Mouse (Mus musculus) heart, embryonic 14.5 days (tissue): ENCODE measurements around the gene Serpina3k. TPM values are rescaled to one million over a fixed set of nuclear protein-coding genes. Genes with fewer than 3 reads are reported as not detected.
"Not testable (repeated sequence)": the region's sequence is repeated elsewhere in the genome, so short reads cannot be mapped to it uniquely, and the experiment has no call there.

Source experiments
- ATAC-seq: fragments of 200-750 bp; cut with Nextera tagmentation; 2 replicates; pipeline ENCODE4 v1.8.0; 2017; ENCODE audit warnings: low read depth, moderate TSS enrichment; ENCODE audit not compliant: insufficient number of reproducible peaks, insufficient read depth, low FRiP score
- H3K27ac ChIP-seq, 2 experiments: fragments of 200-500 bp in 1 of 2; fragments of 300-500 bp in 1 of 2; sonication (generic) in 1 of 2; replicated peaks in 1 of 2; 2 replicates each; pipeline ENCODE4 v1.5.1; 2012 to 2014; ENCODE audit warnings: low read depth in 2 of 2, low read length in 2 of 2, control low read depth in 1 of 2, mild to moderate bottlenecking in 1 of 2, mixed read lengths in 1 of 2; ENCODE audit not compliant: control insufficient read depth in 1 of 2, insufficient read depth in 1 of 2
- H3K27me3 ChIP-seq: fragments of 300-500 bp; sonication (generic); 2 replicates; pipeline ENCODE4 v1.6.1; 2014; ENCODE audit warnings: mild to moderate bottlenecking, low read length, control low read depth; ENCODE audit not compliant: control insufficient read depth, insufficient read depth
- H3K36me3 ChIP-seq: fragments of 300-500 bp; sonication (generic); 2 replicates; pipeline ENCODE4 v1.6.1; 2014; ENCODE audit warnings: mild to moderate bottlenecking, control low read depth, low read length, mixed read lengths; ENCODE audit not compliant: control insufficient read depth, insufficient read depth
- H3K4me1 ChIP-seq, 2 experiments: fragments of 200-500 bp in 1 of 2; fragments of 300-500 bp in 1 of 2; sonication (generic) in 1 of 2; 2 replicates each; pipeline ENCODE4 v1.6.1; 2012 to 2014; ENCODE audit warnings: low read length in 2 of 2, control low read depth in 1 of 2, mixed read lengths in 1 of 2; ENCODE audit not compliant: control insufficient read depth in 2 of 2, insufficient read depth in 2 of 2
- H3K4me2 ChIP-seq: fragments of 300-500 bp; sonication (generic); 2 replicates; pipeline ENCODE4 v1.6.1; 2014; ENCODE audit warnings: mild to moderate bottlenecking, low read length
- H3K4me3 ChIP-seq, 2 experiments: fragments of 200-500 bp in 1 of 2; fragments of 300-500 bp in 1 of 2; sonication (generic) in 1 of 2; 2 replicates each; pipeline ENCODE4 v1.5.1; 2012 to 2014; ENCODE audit warnings: low read length in 2 of 2, mild to moderate bottlenecking in 2 of 2, control low read depth in 1 of 2, low read depth in 1 of 2, moderate library complexity in 1 of 2; ENCODE audit not compliant: control insufficient read depth in 1 of 2, insufficient read depth in 1 of 2
- H3K9ac ChIP-seq: fragments of 300-500 bp; sonication (generic); 2 replicates; pipeline ENCODE4 v1.6.1; 2014; ENCODE audit warnings: mild to moderate bottlenecking, low read length
- H3K9me3 ChIP-seq: fragments of 300-500 bp; sonication (generic); 2 replicates; pipeline ENCODE4 v1.6.1; 2016; ENCODE audit warnings: low read length, control low read depth; ENCODE audit not compliant: control insufficient read depth
- WGBS: fragments of 180-500 bp; shearing (Covaris S2); extraction: QIAGEN DNeasy Blood & Tissue Kit; methylation state at CpG from one replicate; pipeline ENCODE4 v1.1.7; 2014; 5-methylcytosine and 5-hydroxymethylcytosine counted together
- polyA plus RNA-seq: library from polyadenylated mRNA; unstranded; fragments of >200 nt; fragmentation: Nextera tagmentation; extraction: Ambion mirVana; gene quantifications from 2 replicates; pipeline ENCODE4 v1.2.1, GENCODE M21; 2014

Gene Serpina3k
- polyA plus RNA-seq, 1 experiment from 2014 or later = not detected

- Histone ChIP-seq H3K36me3 (no peaks in the 10 kb centered on the region), H3K27me3 (no peaks in the 10 kb centered on the region), H3K9ac (no peak overlapping the region), H3K4me3 (no peak overlapping the region), H3K9me3 (no peaks in the 10 kb centered on the region), H3K4me2 (no peak overlapping the region), H3K27ac (no peak overlapping the region), H3K4me1 (no peaks in the 10 kb centered on the region)
- no peak for ATAC-seq
- 86% methylated on average over 3 of the region's 3 CpGs for WGBS
Measured at GRCm38 (mm10) chr12:104369986-104370385, 31.7 kb downstream of the Serpina3k start.

GRCm38 (mm10) chr12:104377179-104377578, 38.9 kb downstream of the Serpina3k start:
- not testable (repeated sequence) for H3K9me3 ChIP-seq, H3K27ac ChIP-seq, H3K4me1 ChIP-seq, H3K4me3 ChIP-seq, ATAC-seq, H3K4me2 ChIP-seq, H3K27me3 ChIP-seq, H3K9ac ChIP-seq, H3K36me3 ChIP-seq
- 64% methylated on average over 5 of the region's 5 CpGs for WGBS

GRCm38 (mm10) chr12:104378351-104378750, 40.1 kb downstream of the Serpina3k start:
- not testable (repeated sequence) for H3K36me3 ChIP-seq, H3K27me3 ChIP-seq, H3K9me3 ChIP-seq, H3K4me2 ChIP-seq, H3K4me3 ChIP-seq, H3K27ac ChIP-seq, H3K4me1 ChIP-seq, ATAC-seq, H3K9ac ChIP-seq
- whole genome bisulfite sequencing = 72% methylated on average over 2 of the region's 2 CpGs

- H3K4me2 ChIP-seq, H3K9ac ChIP-seq, H3K36me3 ChIP-seq, ATAC-seq, H3K27me3 ChIP-seq, H3K9me3 ChIP-seq, H3K4me3 ChIP-seq, H3K4me1 ChIP-seq, H3K27ac ChIP-seq: not testable (repeated sequence)
- WGBS = 64% methylated on average over 5 of the region's 5 CpGs
Measured at GRCm38 (mm10) chr12:104378815-104379214, 40.5 kb downstream of the Serpina3k start.

- H3K4me1 ChIP-seq = no peaks in the 10 kb centered on the region
- H3K9me3 ChIP-seq = peaks cover 7% of the 10 kb centered on the region
- no peak for ATAC-seq
- no peak overlapping the region for H3K27ac ChIP-seq
- H3K4me3 ChIP-seq = no peak overlapping the region
- no peaks in the 10 kb centered on the region for H3K27me3 ChIP-seq
- no peaks in the 10 kb centered on the region for H3K36me3 ChIP-seq
- no peak overlapping the region for H3K4me2 ChIP-seq
- no peak overlapping the region for H3K9ac ChIP-seq
- WGBS = 90% methylated on average over 11 of the region's 11 CpGs
Measured at GRCm38 (mm10) chr12:104379856-104380255, 41.6 kb downstream of the Serpina3k start.

GRCm38 (mm10) chr12:104381071-104381604, 42.9 kb downstream of the Serpina3k start:
- not testable (repeated sequence) for H3K36me3 ChIP-seq, ATAC-seq, H3K4me2 ChIP-seq, H3K27me3 ChIP-seq, H3K9me3 ChIP-seq, H3K27ac ChIP-seq, H3K4me1 ChIP-seq, H3K4me3 ChIP-seq, H3K9ac ChIP-seq
- WGBS = 89% methylated on average over 8 of the region's 8 CpGs

GRCm38 (mm10) chr12:104385987-104386386, 47.7 kb downstream of the Serpina3k start:
- not testable (repeated sequence) for H3K4me3 ChIP-seq, ATAC-seq, H3K4me1 ChIP-seq, H3K27ac ChIP-seq, H3K4me2 ChIP-seq, H3K36me3 ChIP-seq, H3K9ac ChIP-seq, H3K27me3 ChIP-seq, H3K9me3 ChIP-seq

- not testable (repeated sequence) for H3K4me1 ChIP-seq, ATAC-seq, H3K9me3 ChIP-seq, H3K4me3 ChIP-seq, H3K36me3 ChIP-seq, H3K9ac ChIP-seq, H3K4me2 ChIP-seq, H3K27ac ChIP-seq, H3K27me3 ChIP-seq
- whole genome bisulfite sequencing = 40% methylated on average over 2 of the region's 2 CpGs
Measured at GRCm38 (mm10) chr12:104386878-104387277, 48.6 kb downstream of the Serpina3k start.
